Mouse (Mus musculus): ENCODE measurements around the gene Ltb4r1. TPM values are rescaled to one million over a fixed set of nuclear protein-coding genes. Genes with fewer than 3 reads are reported as not detected.

Gene Ltb4r1
- polyA plus RNA-seq (2014; fragmentation: Illumina TruSeq; extraction: RNeasy Lipid Tissue Mini Kit (QIAGEN cat#74804); ENCODE audit: low replicate concordance): not detected

GRCm38 (mm10) chr14:55765696-55766095 is at the start of gene Ltb4r1:
Gene Ltb4r1, plus strand, starts transcription at chr14:55765962.

GRCm38 (mm10) chr14:55721700-55722437 is 43.9 kb upstream of the Ltb4r1 start, which contains the start of gene Rabggta:
Gene Rabggta, minus strand, starts transcription at chr14:55722263.

GRCm38 (mm10) chr14:55745180-55745860 is 20.4 kb upstream of the Ltb4r1 start, which contains the start of the genes Dhrs1 and Nop9:
Gene Dhrs1, minus strand, starts transcription at chr14:55745690.
Gene Nop9, plus strand, starts transcription at chr14:55745693.

GRCm38 (mm10) chr14:55758363-55758784 is 7.4 kb upstream of the Ltb4r1 start, which contains the start of gene Cideb:
Gene Cideb, minus strand, starts transcription at chr14:55758458.

GRCm38 (mm10) chr14:55761163-55761562 is 4.6 kb upstream of the Ltb4r1 start, which contains the start of gene Ltb4r2:
Gene Ltb4r2, plus strand, starts transcription at chr14:55761428.

DNA sequence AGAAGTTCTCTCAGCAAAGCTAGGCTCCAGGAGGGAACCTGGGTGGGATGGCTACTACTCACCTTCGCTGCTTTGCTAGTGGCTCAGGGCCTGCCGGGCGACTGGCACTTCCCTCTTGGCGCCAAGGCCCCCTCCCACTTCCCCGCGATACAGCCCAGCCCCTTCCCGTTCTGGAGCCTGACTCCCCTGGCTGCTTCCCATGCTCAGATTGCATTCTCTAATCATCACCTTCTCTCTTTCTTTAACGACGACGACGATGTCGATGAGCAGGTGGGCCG is 18.1 kb downstream of the Ltb4r1 start, which contains the start of gene Adcy4:
Gene Adcy4 (minus strand): TSS at position 138 of the 278 bp plus-strand sequence.

DNA sequence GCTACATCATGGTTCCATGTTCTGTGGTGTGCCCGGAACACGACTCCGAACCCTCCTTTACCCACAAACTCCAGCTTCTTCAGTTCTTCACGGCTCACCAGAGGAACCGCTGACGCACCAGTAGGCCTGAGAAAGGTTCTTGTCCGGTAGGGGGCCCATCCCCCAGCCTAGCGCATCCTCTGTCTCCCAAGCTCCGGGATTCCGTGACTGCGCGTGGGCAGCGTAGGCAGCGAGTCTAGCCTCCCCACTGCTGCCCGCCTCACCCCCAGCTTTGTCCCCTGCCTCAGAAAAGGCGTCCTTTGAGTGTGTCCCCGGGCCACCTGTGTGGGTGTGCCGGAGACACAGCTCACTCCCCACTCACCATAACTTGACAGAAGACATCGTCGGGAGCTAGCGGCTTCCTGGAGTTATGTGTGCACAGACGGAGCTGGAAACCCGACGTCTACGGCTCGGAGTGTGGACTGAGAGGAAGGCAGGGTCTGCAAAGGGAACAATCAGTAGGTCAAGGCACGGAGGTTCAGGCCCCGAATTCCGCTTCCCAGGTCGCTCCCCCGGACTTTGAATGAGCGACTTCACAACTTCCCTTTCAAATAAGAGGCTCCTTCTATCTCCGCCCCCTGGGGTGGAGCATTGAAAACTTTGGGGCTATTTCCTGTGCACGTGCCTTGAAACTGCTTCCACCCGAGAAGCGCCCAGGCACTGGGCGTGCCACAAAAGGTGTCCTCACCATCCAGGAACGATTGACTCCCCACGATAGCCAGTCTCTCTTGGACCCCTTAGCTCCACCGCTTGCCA is 22.7 kb downstream of the Ltb4r1 start, which contains the start of gene Ripk3:
Gene Ripk3 (minus strand): TSS at position 610 of the 795 bp plus-strand sequence.

Other genes starting within 250 kb of the Ltb4r1 start
- gene Nrl, start 241.0 kb upstream of the Ltb4r1 start, polyA plus RNA-seq (2014; fragmentation: Illumina TruSeq; extraction: RNeasy Lipid Tissue Mini Kit (QIAGEN cat#74804); ENCODE audit: low replicate concordance): not detected
- 3.2 TPM for gene Pck2, start 225.7 kb upstream of the Ltb4r1 start, polyA plus RNA-seq (2014; fragmentation: Illumina TruSeq; extraction: RNeasy Lipid Tissue Mini Kit (QIAGEN cat#74804); ENCODE audit: low replicate concordance)
- 15.6 TPM for gene Dcaf11, start 206.0 kb upstream of the Ltb4r1 start, polyA plus RNA-seq (2014; fragmentation: Illumina TruSeq; extraction: RNeasy Lipid Tissue Mini Kit (QIAGEN cat#74804); ENCODE audit: low replicate concordance)
- gene A730061H03Rik, start 205.6 kb upstream of the Ltb4r1 start, polyA plus RNA-seq (2014; fragmentation: Illumina TruSeq; extraction: RNeasy Lipid Tissue Mini Kit (QIAGEN cat#74804); ENCODE audit: low replicate concordance): not detected
- gene Fitm1, start 190.3 kb upstream of the Ltb4r1 start, polyA plus RNA-seq (2014; fragmentation: Illumina TruSeq; extraction: RNeasy Lipid Tissue Mini Kit (QIAGEN cat#74804); ENCODE audit: low replicate concordance): not detected
- 223 TPM for gene Psme1, start 187.8 kb upstream of the Ltb4r1 start, polyA plus RNA-seq (2014; fragmentation: Illumina TruSeq; extraction: RNeasy Lipid Tissue Mini Kit (QIAGEN cat#74804); ENCODE audit: low replicate concordance)
- 10.6 TPM for gene Emc9, start 180.7 kb upstream of the Ltb4r1 start, polyA plus RNA-seq (2014; fragmentation: Illumina TruSeq; extraction: RNeasy Lipid Tissue Mini Kit (QIAGEN cat#74804); ENCODE audit: low replicate concordance)
- gene Psme2, start 174.8 kb upstream of the Ltb4r1 start, polyA plus RNA-seq (2014; fragmentation: Illumina TruSeq; extraction: RNeasy Lipid Tissue Mini Kit (QIAGEN cat#74804); ENCODE audit: low replicate concordance): 276 TPM
- gene Rnf31, start 174.3 kb upstream of the Ltb4r1 start, polyA plus RNA-seq (2014; fragmentation: Illumina TruSeq; extraction: RNeasy Lipid Tissue Mini Kit (QIAGEN cat#74804); ENCODE audit: low replicate concordance): 4.8 TPM
- 60.3 TPM for gene Irf9, start 162.4 kb upstream of the Ltb4r1 start, polyA plus RNA-seq (2014; fragmentation: Illumina TruSeq; extraction: RNeasy Lipid Tissue Mini Kit (QIAGEN cat#74804); ENCODE audit: low replicate concordance)
- 2.0 TPM for gene Rec8, start 147.9 kb upstream of the Ltb4r1 start, polyA plus RNA-seq (2014; fragmentation: Illumina TruSeq; extraction: RNeasy Lipid Tissue Mini Kit (QIAGEN cat#74804); ENCODE audit: low replicate concordance)
- 1.1 TPM for gene Ipo4, start 130.0 kb upstream of the Ltb4r1 start, polyA plus RNA-seq (2014; fragmentation: Illumina TruSeq; extraction: RNeasy Lipid Tissue Mini Kit (QIAGEN cat#74804); ENCODE audit: low replicate concordance)
- gene Gm49378, start 128.1 kb upstream of the Ltb4r1 start, polyA plus RNA-seq (2014; fragmentation: Illumina TruSeq; extraction: RNeasy Lipid Tissue Mini Kit (QIAGEN cat#74804); ENCODE audit: low replicate concordance): 0.89 TPM
- gene Tm9sf1, start 122.2 kb upstream of the Ltb4r1 start, polyA plus RNA-seq (2014; fragmentation: Illumina TruSeq; extraction: RNeasy Lipid Tissue Mini Kit (QIAGEN cat#74804); ENCODE audit: low replicate concordance): 46.5 TPM
- gene Tssk4, start 115.8 kb upstream of the Ltb4r1 start, polyA plus RNA-seq (2014; fragmentation: Illumina TruSeq; extraction: RNeasy Lipid Tissue Mini Kit (QIAGEN cat#74804); ENCODE audit: low replicate concordance): not detected
- 29.1 TPM for gene Mdp1, start 105.5 kb upstream of the Ltb4r1 start, polyA plus RNA-seq (2014; fragmentation: Illumina TruSeq; extraction: RNeasy Lipid Tissue Mini Kit (QIAGEN cat#74804); ENCODE audit: low replicate concordance)
- 19.7 TPM for gene Gmpr2, start 94.0 kb upstream of the Ltb4r1 start, polyA plus RNA-seq (2014; fragmentation: Illumina TruSeq; extraction: RNeasy Lipid Tissue Mini Kit (QIAGEN cat#74804); ENCODE audit: low replicate concordance)
- 16.8 TPM for gene Nedd8, start 93.8 kb upstream of the Ltb4r1 start, polyA plus RNA-seq (2014; fragmentation: Illumina TruSeq; extraction: RNeasy Lipid Tissue Mini Kit (QIAGEN cat#74804); ENCODE audit: low replicate concordance)
- gene Tinf2, start 84.1 kb upstream of the Ltb4r1 start, polyA plus RNA-seq (2014; fragmentation: Illumina TruSeq; extraction: RNeasy Lipid Tissue Mini Kit (QIAGEN cat#74804); ENCODE audit: low replicate concordance): 15.6 TPM
- not detected for gene Tgm1, start 52.0 kb upstream of the Ltb4r1 start, polyA plus RNA-seq (2014; fragmentation: Illumina TruSeq; extraction: RNeasy Lipid Tissue Mini Kit (QIAGEN cat#74804); ENCODE audit: low replicate concordance)
- gene Rabggta, start 43.7 kb upstream of the Ltb4r1 start, polyA plus RNA-seq (2014; fragmentation: Illumina TruSeq; extraction: RNeasy Lipid Tissue Mini Kit (QIAGEN cat#74804); ENCODE audit: low replicate concordance): 0.33 TPM
- gene Dhrs1, start 20.3 kb upstream of the Ltb4r1 start, polyA plus RNA-seq (2014; fragmentation: Illumina TruSeq; extraction: RNeasy Lipid Tissue Mini Kit (QIAGEN cat#74804); ENCODE audit: low replicate concordance): 110 TPM
- gene Nop9, start 20.3 kb upstream of the Ltb4r1 start, polyA plus RNA-seq (2014; fragmentation: Illumina TruSeq; extraction: RNeasy Lipid Tissue Mini Kit (QIAGEN cat#74804); ENCODE audit: low replicate concordance): 4.2 TPM
- gene Cideb, start 7.5 kb upstream of the Ltb4r1 start, polyA plus RNA-seq (2014; fragmentation: Illumina TruSeq; extraction: RNeasy Lipid Tissue Mini Kit (QIAGEN cat#74804); ENCODE audit: low replicate concordance): 9.8 TPM
- 3.6 TPM for gene Ltb4r2, start 4.5 kb upstream of the Ltb4r1 start, polyA plus RNA-seq (2014; fragmentation: Illumina TruSeq; extraction: RNeasy Lipid Tissue Mini Kit (QIAGEN cat#74804); ENCODE audit: low replicate concordance)
- gene Adcy4, start 18.1 kb downstream of the Ltb4r1 start, polyA plus RNA-seq (2014; fragmentation: Illumina TruSeq; extraction: RNeasy Lipid Tissue Mini Kit (QIAGEN cat#74804); ENCODE audit: low replicate concordance): 0.15 TPM
- 1.9 TPM for gene Ripk3, start 22.9 kb downstream of the Ltb4r1 start, polyA plus RNA-seq (2014; fragmentation: Illumina TruSeq; extraction: RNeasy Lipid Tissue Mini Kit (QIAGEN cat#74804); ENCODE audit: low replicate concordance)
- gene Nfatc4, start 57.2 kb downstream of the Ltb4r1 start, polyA plus RNA-seq (2014; fragmentation: Illumina TruSeq; extraction: RNeasy Lipid Tissue Mini Kit (QIAGEN cat#74804); ENCODE audit: low replicate concordance): 0.52 TPM
- gene Nynrin, start 88.0 kb downstream of the Ltb4r1 start, polyA plus RNA-seq (2014; fragmentation: Illumina TruSeq; extraction: RNeasy Lipid Tissue Mini Kit (QIAGEN cat#74804); ENCODE audit: low replicate concordance): 0.15 TPM
- gene Cbln3, start 118.4 kb downstream of the Ltb4r1 start, polyA plus RNA-seq (2014; fragmentation: Illumina TruSeq; extraction: RNeasy Lipid Tissue Mini Kit (QIAGEN cat#74804); ENCODE audit: low replicate concordance): 0.15 TPM
- gene Khnyn, start 119.0 kb downstream of the Ltb4r1 start, polyA plus RNA-seq (2014; fragmentation: Illumina TruSeq; extraction: RNeasy Lipid Tissue Mini Kit (QIAGEN cat#74804); ENCODE audit: low replicate concordance): 37.8 TPM
- 7.4 TPM for gene Sdr39u1, start 134.3 kb downstream of the Ltb4r1 start, polyA plus RNA-seq (2014; fragmentation: Illumina TruSeq; extraction: RNeasy Lipid Tissue Mini Kit (QIAGEN cat#74804); ENCODE audit: low replicate concordance)
- not detected for gene Cma1, start 178.7 kb downstream of the Ltb4r1 start, polyA plus RNA-seq (2014; fragmentation: Illumina TruSeq; extraction: RNeasy Lipid Tissue Mini Kit (QIAGEN cat#74804); ENCODE audit: low replicate concordance)
- gene Cma2, start 185.0 kb downstream of the Ltb4r1 start, polyA plus RNA-seq (2014; fragmentation: Illumina TruSeq; extraction: RNeasy Lipid Tissue Mini Kit (QIAGEN cat#74804); ENCODE audit: low replicate concordance): not detected

Data from small intestine, adult 10 weeks (tissue).